Mouse (Mus musculus) forebrain, postnatal 0 days (tissue): ENCODE data around the gene Pex6. TPM values are rescaled to one million over a fixed set of nuclear protein-coding genes. Genes with fewer than 3 reads are reported as not detected.

Experiments used
- ATAC-seq: fragments of 200-750 bp; cut with Nextera tagmentation; 2 replicates; pipeline ENCODE4 v1.8.0; 2017; ENCODE audit warnings: mild to moderate bottlenecking, moderate library complexity
- DNase-seq: peaks from one replicate; pipeline ENCODE4 v3.0.0-alpha.2; 2015
- H3K27ac ChIP-seq: fragments of 300-500 bp; sonication (generic); 2 replicates; pipeline ENCODE4 v1.5.1; 2014; ENCODE audit warnings: low read depth, mild to moderate bottlenecking, antibody characterized with exemption, low read length, moderate library complexity, mixed read lengths
- H3K27me3 ChIP-seq: fragments of 300-500 bp; sonication (generic); 2 replicates; pipeline ENCODE4 v1.6.1; 2014; ENCODE audit warnings: mild to moderate bottlenecking, low read length, mixed read lengths; ENCODE audit not compliant: insufficient read depth
- H3K36me3 ChIP-seq: fragments of 300-500 bp; sonication (generic); 2 replicates; pipeline ENCODE4 v1.6.1; 2014; ENCODE audit warnings: mild to moderate bottlenecking, moderate library complexity; ENCODE audit not compliant: insufficient read depth
- H3K4me1 ChIP-seq: fragments of 300-500 bp; sonication (generic); 2 replicates; pipeline ENCODE4 v1.6.1; 2014; ENCODE audit warnings: antibody characterized with exemption; ENCODE audit not compliant: insufficient read depth
- H3K4me2 ChIP-seq: fragments of 300-500 bp; sonication (generic); 2 replicates; pipeline ENCODE4 v1.6.1; 2014; ENCODE audit warnings: low read depth, mild to moderate bottlenecking, moderate library complexity
- H3K4me3 ChIP-seq: fragments of 300-500 bp; sonication (generic); 2 replicates; pipeline ENCODE4 v1.5.1; 2014; ENCODE audit warnings: low read depth, low read length, mixed read lengths
- H3K9ac ChIP-seq: fragments of 300-500 bp; sonication (generic); 2 replicates; pipeline ENCODE4 v1.6.1; 2014; ENCODE audit warnings: mild to moderate bottlenecking
- H3K9me3 ChIP-seq: fragments of 300-500 bp; sonication (generic); 2 replicates; pipeline ENCODE4 v1.6.1; 2016; ENCODE audit warnings: low read length
- CTCF ChIP-seq: sonication (generic); IDR thresholded peaks from 2 replicates; pipeline ENCODE4 v1.5.1; 2016; ENCODE audit warnings: antibody characterized with exemption, control low read depth, low read depth
- WGBS: fragments of 180-500 bp; shearing (Covaris S2); extraction: QIAGEN DNeasy Blood & Tissue Kit; methylation state at CpG from one replicate; pipeline ENCODE4 v1.1.7; 2014; 5-methylcytosine and 5-hydroxymethylcytosine counted together
- polyA plus RNA-seq: library from polyadenylated mRNA; unstranded; fragments of >200 nt; fragmentation: Nextera tagmentation; extraction: Ambion mirVana; gene quantifications from 2 replicates; pipeline ENCODE4 v1.2.1, GENCODE M21; 2015
- total RNA-seq: library from RNA; depleted of rRNA; stranded (reverse); fragments of >200 nt; gene quantifications from 2 replicates; pipeline ENCODE4 v1.2.3, GENCODE M21; 2014

Gene Pex6
- total and polyA plus RNA-seq, 2 experiments from 2014 or later, result 19.6 to 37.9 TPM

GRCm38 (mm10) chr17:46674530-46675283, 36.6 kb upstream of the Pex6 start:
- H3K36me3 ChIP-seq, result peaks cover 50% of the 10 kb centered on the region

GRCm38 (mm10) chr17:46678416-46678815, 32.8 kb upstream of the Pex6 start, which contains the start of gene Mea1:
Mea1 (plus strand) TSS chr17:46678793.
- peaks cover 18% of the 10 kb centered on the region for H3K4me1 ChIP-seq
- ATAC-seq, result no peak
- H3K36me3 ChIP-seq, result peaks cover 43% of the 10 kb centered on the region
- no peaks in the 10 kb centered on the region for H3K27me3 ChIP-seq
- peak within 1 kb of the TSS; percentile 82 for H3K4me3 ChIP-seq
- no peak for DNase-seq
- TF ChIP-seq CTCF, result no peak
- H3K27ac ChIP-seq, result no peak within 1 kb of the TSS
- H3K4me2 ChIP-seq, result peak within 1 kb of the TSS; percentile 64
- H3K9ac ChIP-seq, result peak within 1 kb of the TSS; percentile 69
- H3K9me3 ChIP-seq, result no peaks in the 10 kb centered on the region
- 83% methylated on average over 9 of the region's 9 CpGs for WGBS

More at GRCm38 (mm10) chr17:46674530-46675283, 36.6 kb upstream of the Pex6 start:
- ATAC-seq (peak; percentile 26), DNase-seq (no peak)
- H3K4me1 ChIP-seq, result peaks cover 13% of the 10 kb centered on the region
- peak overlapping the region; percentile 85 for H3K4me2 ChIP-seq
- no peak for TF ChIP-seq CTCF
- H3K27me3 ChIP-seq, result no peaks in the 10 kb centered on the region
- 18% methylated on average over 15 of the region's 15 CpGs for WGBS
- H3K27ac ChIP-seq, result peak overlapping the region; percentile 69
- H3K9me3 ChIP-seq, result no peaks in the 10 kb centered on the region
- H3K9ac ChIP-seq, result peak overlapping the region; percentile 34; the same call in 1 of the 2 replicates
- peak overlapping the region; percentile 76; the same call in 1 of the 2 replicates for H3K4me3 ChIP-seq

GRCm38 (mm10) chr17:46678911-46679310, 32.4 kb upstream of the Pex6 start:
- TF ChIP-seq CTCF, result no peak
- H3K9me3 ChIP-seq, result no peaks in the 10 kb centered on the region
- DNase-seq (no peak), ATAC-seq (no peak)
- H3K4me1 ChIP-seq, result peaks cover 16% of the 10 kb centered on the region; the same call in 1 of the 2 replicates
- WGBS, result 75% methylated on average over 9 of the region's 9 CpGs
- H3K36me3 ChIP-seq, result peaks cover 48% of the 10 kb centered on the region
- H3K27ac ChIP-seq, result no peak overlapping the region
- H3K4me2 ChIP-seq, result 0 out of 2 replicates have a peak overlapping the region, but pooled peaks have one; percentile 8
- H3K27me3 ChIP-seq, result no peaks in the 10 kb centered on the region
- no peak overlapping the region for H3K4me3 ChIP-seq
- peak overlapping the region; percentile 69; the same call in 1 of the 2 replicates for H3K9ac ChIP-seq

- Histone ChIP-seq H3K27me3 (no peaks in the 10 kb centered on the region), H3K36me3 (peaks cover 55% of the 10 kb centered on the region), H3K9me3 (no peaks in the 10 kb centered on the region), H3K27ac (peak overlapping the region; percentile 89), H3K9ac (peak overlapping the region; percentile 69), H3K4me3 (peak overlapping the region; percentile 82), H3K4me1 (peaks cover 16% of the 10 kb centered on the region; the same call in 1 of the 2 replicates), H3K4me2 (peak overlapping the region; percentile 64)
- peak; percentile 57 for TF ChIP-seq CTCF
- WGBS, result 1% methylated on average over 34 of the region's 34 CpGs
- peak; percentile 42 for ATAC-seq
- DNase-seq, result peak; percentile 65
Measured at GRCm38 (mm10) chr17:46679843-46680759, 31.2 kb upstream of the Pex6 start.

- H3K4me2 ChIP-seq, result peak within 1 kb of the TSS; percentile 64
- H3K9ac ChIP-seq, result peak within 1 kb of the TSS; percentile 69
- TF ChIP-seq CTCF, result 0 out of 2 replicates have a peak, but pooled peaks have one; percentile 29
- H3K4me1 ChIP-seq, result peaks cover 16% of the 10 kb centered on the region; the same call in 1 of the 2 replicates
- peaks cover 57% of the 10 kb centered on the region for H3K36me3 ChIP-seq
- H3K4me3 ChIP-seq, result peak within 1 kb of the TSS; percentile 82
- peak within 1 kb of the TSS; percentile 89 for H3K27ac ChIP-seq
- H3K9me3 ChIP-seq, result no peaks in the 10 kb centered on the region
- DNase-seq (peak; percentile 99), ATAC-seq (peak; percentile 98)
- H3K27me3 ChIP-seq, result no peaks in the 10 kb centered on the region
- WGBS, result under 1% methylated on average over 49 of the region's 49 CpGs
Measured at GRCm38 (mm10) chr17:46680760-46681373, 30.4 kb upstream of the Pex6 start, which contains the start of gene Klhdc3. Klhdc3 (minus strand) TSS chr17:46680914.

GRCm38 (mm10) chr17:46681466-46682118, 29.7 kb upstream of the Pex6 start:
- H3K27ac ChIP-seq, result peak overlapping the region; percentile 70
- peak overlapping the region; percentile 62 for H3K4me2 ChIP-seq
- no peaks in the 10 kb centered on the region for H3K9me3 ChIP-seq
- TF ChIP-seq CTCF, result no peak
- DNase-seq (no peak), ATAC-seq (no peak)
- peaks cover 57% of the 10 kb centered on the region for H3K36me3 ChIP-seq
- H3K4me1 ChIP-seq, result peaks cover 16% of the 10 kb centered on the region; the same call in 1 of the 2 replicates
- H3K9ac ChIP-seq, result peak overlapping the region; percentile 53
- H3K27me3 ChIP-seq, result no peaks in the 10 kb centered on the region
- 27% methylated on average over 12 of the region's 12 CpGs for WGBS
- peak overlapping the region; percentile 82 for H3K4me3 ChIP-seq
